Mouse (Mus musculus) adrenal gland, adult 2 months (tissue): ENCODE results near the gene Sfi1. TPM values are rescaled to one million over a fixed set of nuclear protein-coding genes. Genes with fewer than 3 reads are reported as not detected.
"Not testable (repeated sequence)": the region's sequence is repeated elsewhere in the genome, so short reads cannot be mapped to it uniquely, and the experiment has no call there.

Experiments used
- DNase-seq: peaks from one replicate; pipeline ENCODE4 v3.0.0; 2021
- polyA plus RNA-seq: library from polyadenylated mRNA; depleted of rRNA; stranded (reverse); fragments of >200 nt; gene quantifications from 2 replicates; pipeline ENCODE4 v1.2.3, GENCODE M21; 2012
- total RNA-seq, 2 experiments: library from RNA; stranded (reverse); gene quantifications; 2 replicates each; pipeline ENCODE4 v1.2.3; 2021

Sfi1 gene
- total and polyA plus RNA-seq, 3 experiments = 27.4 to 54.8 (median 50.7) TPM

GRCm38 (mm10) chr11:3173425-3174318 lies 19.6 kb downstream of the Sfi1 start:
- DNase-seq = peak; percentile 65

GRCm38 (mm10) chr11:3172526-3172925 lies 20.7 kb downstream of the Sfi1 start:
- not testable (repeated sequence) for DNase-seq

GRCm38 (mm10) chr11:3171931-3172330 lies 21.3 kb downstream of the Sfi1 start:
- peak; percentile 48 for DNase-seq

GRCm38 (mm10) chr11:3169042-3169441 lies 24.2 kb downstream of the Sfi1 start:
- DNase-seq = not testable (repeated sequence)

- DNase-seq = peak; percentile 45
Observed at GRCm38 (mm10) chr11:3167571-3168001, 25.7 kb downstream of the Sfi1 start.

GRCm38 (mm10) chr11:3167129-3167528 lies 26.1 kb downstream of the Sfi1 start:
- DNase-seq = not testable (repeated sequence)

GRCm38 (mm10) chr11:3166321-3166720 lies 26.9 kb downstream of the Sfi1 start:
- not testable (repeated sequence) for DNase-seq

- DNase-seq = not testable (repeated sequence)
Observed at GRCm38 (mm10) chr11:3165210-3165782, 28.0 kb downstream of the Sfi1 start.

- not testable (repeated sequence) for DNase-seq
Observed at GRCm38 (mm10) chr11:3163661-3164060, 29.6 kb downstream of the Sfi1 start.

GRCm38 (mm10) chr11:3163122-3163521 lies 30.1 kb downstream of the Sfi1 start:
- not testable (repeated sequence) for DNase-seq

GRCm38 (mm10) chr11:3162236-3162897 lies 30.9 kb downstream of the Sfi1 start:
- DNase-seq = peak; percentile 41

- peak; percentile 62 for DNase-seq
Observed at GRCm38 (mm10) chr11:3161370-3161769, 31.9 kb downstream of the Sfi1 start.

- not testable (repeated sequence) for DNase-seq
Observed at GRCm38 (mm10) chr11:3158800-3159199, 34.5 kb downstream of the Sfi1 start.

GRCm38 (mm10) chr11:3157996-3158395 lies 35.3 kb downstream of the Sfi1 start:
- DNase-seq = not testable (repeated sequence)

- not testable (repeated sequence) for DNase-seq
Observed at GRCm38 (mm10) chr11:3156991-3157390, 36.3 kb downstream of the Sfi1 start.

- DNase-seq = peak; percentile 55
Observed at GRCm38 (mm10) chr11:3153666-3154397, 39.4 kb downstream of the Sfi1 start.

- not testable (repeated sequence) for DNase-seq
Observed at GRCm38 (mm10) chr11:3151358-3151757, 41.9 kb downstream of the Sfi1 start.

- DNase-seq = not testable (repeated sequence)
Observed at GRCm38 (mm10) chr11:3150677-3151003, 42.6 kb downstream of the Sfi1 start.

GRCm38 (mm10) chr11:3150003-3150676 lies 43.1 kb downstream of the Sfi1 start:
- not testable (repeated sequence) for DNase-seq

GRCm38 (mm10) chr11:3149471-3149870 lies 43.8 kb downstream of the Sfi1 start:
- DNase-seq = not testable (repeated sequence)

- DNase-seq = not testable (repeated sequence)
Observed at GRCm38 (mm10) chr11:3146806-3147205, 46.5 kb downstream of the Sfi1 start.
